Mouse (Mus musculus) cerebellum, adult 9-11 months (tissue): ENCODE measurements around the gene Sync.
A peak's percentile ranks its signal among the peaks of the same experiment; 100 is the strongest.

Experiments
- DNase-seq: peaks from one replicate; pipeline ENCODE4 v3.0.0; 2022

Gene Sync

DNA sequence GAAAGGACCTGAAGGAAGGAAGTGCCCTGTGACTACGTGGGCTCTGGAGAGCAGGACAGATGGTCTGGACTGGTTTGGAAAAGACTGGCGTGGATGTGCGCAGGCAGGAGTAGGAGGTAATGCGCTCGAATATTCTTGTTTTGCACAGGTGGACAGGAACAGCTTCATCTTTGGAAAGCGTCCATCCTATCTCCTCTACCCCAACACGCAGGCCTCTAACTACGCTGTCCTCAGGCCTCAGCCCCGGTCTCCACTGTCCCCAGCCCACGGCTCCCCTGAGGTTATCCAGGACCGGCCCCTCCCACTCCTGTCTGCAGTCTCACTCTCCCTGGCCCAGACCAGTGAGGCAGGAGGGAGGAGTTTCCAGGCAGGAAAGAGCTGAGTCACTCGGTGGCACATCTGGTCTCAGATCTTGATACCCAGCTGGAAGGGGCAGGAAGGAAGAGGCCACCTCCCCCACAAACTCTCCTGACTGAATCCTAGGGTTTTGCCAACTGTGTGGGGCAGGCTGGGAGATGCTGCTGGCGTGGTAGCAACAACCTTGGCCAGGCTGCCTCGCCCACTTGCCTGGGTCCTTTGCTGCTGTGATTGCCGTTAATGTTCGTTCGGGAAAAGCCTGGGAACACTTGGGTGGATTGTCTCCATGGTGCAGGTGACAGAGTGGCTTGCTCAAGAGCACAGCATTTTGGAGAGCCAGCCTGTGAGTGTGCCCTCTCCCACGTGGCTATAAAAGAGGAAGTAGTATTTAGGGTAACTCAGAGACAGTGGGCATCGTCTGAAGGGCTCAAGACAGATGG, 24.0 kb upstream of the Sync start:
- DNase-seq: peak; percentile 83

DNA sequence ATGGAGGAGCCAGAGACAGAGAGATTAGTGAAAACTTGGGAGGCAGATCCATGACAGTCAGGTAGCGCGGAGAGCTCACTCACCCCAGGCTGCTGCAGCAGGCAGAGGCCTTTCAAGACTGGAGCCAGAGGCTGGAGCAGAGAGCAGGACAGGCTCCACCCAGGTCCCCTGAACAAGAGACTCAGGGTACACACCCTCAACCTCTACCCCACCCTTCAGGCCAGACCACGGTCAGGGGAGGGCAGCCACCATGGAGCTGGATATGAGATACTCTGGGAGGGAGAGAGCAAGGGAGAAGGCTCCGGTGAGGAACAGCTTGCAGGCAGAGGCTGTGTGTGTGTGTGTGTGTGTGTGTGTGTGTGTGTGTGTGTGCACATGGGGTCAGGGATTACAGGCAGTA, 21.2 kb upstream of the Sync start:
- no peak for DNase-seq

DNA sequence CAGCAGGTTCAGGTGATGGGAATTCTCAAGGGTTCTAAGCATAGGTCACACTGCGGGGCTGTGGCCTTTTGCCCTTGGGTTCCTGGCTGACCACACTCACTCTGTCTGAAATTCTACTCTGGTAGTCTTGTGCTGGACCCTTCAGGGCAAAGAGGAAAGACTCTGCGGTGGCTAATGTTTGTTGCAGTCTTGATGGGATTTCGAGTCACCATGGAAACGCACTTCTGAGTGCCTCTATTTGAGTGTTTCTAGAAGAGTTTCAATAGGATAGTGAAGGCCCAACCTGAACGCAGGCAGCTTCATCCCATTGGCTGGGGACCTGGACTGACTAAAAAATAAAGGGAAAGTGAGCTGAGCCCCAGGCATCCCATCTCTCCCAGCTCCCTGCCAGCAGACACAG, 20.6 kb upstream of the Sync start:
- peak; percentile 11 for DNase-seq

DNA sequence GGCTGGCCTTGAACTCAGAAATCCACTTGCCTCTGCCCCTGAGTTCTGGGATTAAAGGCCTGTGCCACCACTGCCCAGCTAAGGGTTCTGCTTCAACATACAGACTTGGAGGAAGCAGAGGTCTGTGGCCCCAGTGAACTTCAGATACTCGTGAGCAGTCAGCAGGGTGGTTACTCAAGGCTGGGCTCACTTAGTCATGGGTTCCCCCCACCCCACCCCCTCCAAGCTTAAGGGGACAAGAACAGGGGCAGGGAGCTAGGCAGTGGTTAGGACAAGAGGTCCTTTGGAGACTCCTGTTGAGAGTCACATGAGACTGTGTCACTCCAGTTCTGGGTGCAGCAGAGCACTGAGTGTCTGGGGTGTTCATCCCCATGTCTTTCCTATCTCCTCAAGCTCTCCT, 18.7 kb upstream of the Sync start:
- no peak for DNase-seq

DNA sequence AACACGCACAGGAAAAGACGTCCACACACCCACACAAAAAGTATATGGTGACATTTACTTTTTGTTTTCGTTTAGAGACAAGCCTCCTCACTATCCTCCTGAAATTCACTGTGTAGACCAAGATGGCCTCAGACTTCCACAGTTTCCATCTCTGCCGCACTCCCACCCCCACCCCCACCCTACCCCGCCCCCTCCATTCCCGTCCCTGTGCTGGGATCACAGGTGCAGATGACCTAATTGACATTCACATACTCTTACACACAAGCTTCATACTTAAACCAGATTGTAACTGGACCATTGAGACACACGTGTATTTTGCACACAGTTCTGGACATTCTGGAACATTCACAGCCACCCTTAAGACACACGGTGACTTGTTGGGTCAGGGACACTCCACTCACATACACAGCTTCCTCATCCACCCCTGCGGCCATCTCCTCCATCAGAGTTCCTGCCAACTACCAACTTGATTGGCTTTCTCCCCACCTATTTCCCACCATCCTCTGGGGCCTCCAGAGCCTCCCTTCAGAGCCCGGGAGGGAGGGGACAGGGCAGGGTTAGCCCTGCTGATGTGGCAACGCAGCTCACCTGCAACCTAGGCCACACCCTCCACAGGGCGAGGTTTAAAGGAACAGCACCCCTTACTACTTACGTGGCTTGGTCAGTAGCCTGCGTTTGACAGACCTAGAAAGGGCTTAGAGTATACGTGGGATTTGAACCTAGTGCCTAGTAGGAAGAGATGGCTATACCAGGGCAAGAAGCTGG, 15.2 kb upstream of the Sync start:
- DNase-seq: peak; percentile 78

DNA sequence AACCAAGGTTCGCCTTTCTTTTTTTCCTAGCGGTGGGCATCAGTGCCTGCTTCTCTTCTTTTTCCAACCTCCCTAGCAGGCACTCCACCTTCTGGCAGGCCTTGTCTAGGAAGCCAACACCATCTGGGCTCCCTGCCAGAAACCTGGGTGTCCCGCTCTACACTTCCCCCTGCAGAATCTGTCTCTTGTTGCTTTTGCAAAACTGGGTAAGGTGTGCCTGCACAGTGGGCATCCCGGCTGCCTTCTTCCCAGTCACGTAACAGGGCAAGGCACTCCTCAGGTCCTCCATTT, 14.7 kb upstream of the Sync start:
- peak; percentile 95 for DNase-seq

DNA sequence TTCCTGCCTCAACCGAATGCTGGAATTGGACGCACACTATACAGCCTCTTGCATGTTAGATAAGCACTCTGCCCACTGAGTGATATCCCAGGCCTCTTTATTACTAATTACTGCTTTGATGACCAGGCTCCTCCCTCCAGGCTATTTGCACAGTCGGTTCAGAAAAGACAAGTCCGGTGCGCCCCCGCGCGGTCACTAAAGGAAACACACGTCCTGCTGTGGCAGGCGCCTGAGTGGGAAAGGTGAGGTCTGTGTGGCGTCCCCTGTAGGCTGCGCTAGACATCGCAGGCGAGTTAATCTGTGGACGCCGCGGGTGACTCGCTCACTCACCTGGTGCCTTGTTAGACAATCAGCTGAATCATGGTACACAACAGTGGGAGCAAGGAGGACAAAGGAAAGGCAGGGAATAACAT, 11.0 kb upstream of the Sync start:
- DNase-seq: peak; percentile 97

DNA sequence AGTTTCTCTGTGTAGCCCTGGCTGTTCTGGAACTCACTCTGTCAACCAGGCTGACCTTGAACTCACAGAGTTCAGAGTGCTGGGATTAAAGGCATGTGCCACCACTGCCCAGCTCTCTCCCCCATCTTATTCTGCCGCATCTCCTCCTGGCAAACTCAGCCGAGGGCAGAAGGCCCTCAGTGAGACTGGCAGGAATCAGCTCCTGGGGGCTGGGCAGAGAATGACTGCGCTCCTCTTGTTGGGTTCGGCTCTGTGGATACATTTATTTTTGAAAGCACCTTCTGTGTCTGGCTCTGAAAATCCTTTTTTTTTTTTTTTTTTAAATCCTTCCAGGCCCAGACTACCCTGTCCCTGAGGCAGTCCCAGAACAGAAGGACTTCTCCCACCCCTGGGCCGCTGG, 4.6 kb upstream of the Sync start:
- peak; percentile 21 for DNase-seq

DNA sequence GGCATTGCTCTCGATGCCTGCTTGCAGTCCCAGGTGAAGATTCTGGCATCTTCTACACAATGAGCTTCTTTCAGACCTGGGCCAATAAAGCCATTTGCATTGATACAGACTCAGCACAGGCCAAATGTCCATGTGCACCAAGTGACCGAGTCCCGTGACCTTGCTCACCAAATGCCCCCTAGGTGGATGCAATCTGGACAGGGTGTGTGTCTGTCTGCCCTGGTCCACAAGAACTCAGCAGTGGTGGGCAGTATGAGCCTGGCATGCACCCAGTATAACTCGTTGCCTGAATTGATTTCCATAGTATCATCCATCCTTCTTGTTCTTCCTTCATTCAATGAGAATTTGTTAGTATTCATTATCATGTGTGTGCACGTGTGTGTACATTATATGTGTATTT, 4.2 kb upstream of the Sync start:
- DNase-seq: peak; percentile 37

DNA sequence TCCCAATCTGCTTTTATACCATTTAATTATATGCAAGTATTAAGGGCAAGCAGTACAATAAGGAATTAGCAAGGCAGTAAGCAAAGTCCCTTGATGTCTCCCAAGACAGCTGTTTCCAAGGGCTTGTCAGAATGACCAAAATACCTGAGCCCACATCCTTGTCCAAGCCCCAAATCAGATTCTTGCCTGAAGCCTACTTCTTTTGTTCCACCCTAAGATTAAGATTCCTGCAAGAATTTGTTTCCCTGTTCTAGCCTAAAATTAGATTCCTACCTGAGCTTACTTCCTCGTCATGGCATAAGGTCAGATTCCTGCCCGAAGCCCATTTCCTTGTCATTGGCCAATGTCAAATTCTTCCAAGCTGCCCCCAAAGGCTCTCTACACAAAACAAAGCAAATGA, 2.7 kb upstream of the Sync start:
- no peak for DNase-seq

DNA sequence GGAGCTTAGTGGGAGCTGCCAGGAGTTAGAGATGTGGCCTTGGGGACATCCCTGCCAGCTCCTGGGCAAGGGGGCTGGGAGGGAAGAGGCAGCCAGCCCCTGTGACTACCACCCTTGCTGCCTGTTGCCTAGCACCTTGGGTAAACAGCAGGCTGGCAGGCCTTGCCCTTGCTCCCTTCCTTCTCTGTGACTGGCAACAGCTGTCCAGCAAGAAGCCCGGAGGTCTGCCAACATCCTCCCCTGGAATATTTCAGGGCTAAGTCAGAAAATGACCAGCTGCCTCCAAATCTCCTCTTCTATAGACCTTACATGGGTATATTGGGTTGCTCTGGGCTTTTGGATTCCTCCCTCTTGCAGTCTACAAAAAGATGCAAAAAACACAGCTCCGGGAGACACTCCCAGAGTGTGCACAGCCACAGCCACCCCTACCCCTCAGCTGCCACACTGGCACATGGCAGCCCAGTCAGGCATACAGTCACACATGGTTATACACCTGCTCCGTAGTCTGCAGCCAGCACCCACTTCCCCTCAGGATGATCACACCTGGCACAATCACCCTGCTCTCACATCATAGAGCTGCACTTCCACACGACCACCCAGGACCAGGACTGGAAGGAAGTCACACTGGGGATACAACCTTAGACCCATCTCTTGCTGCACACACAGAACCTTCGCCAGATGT, 1.3 kb upstream of the Sync start:
- DNase-seq: peak; percentile 14

DNA sequence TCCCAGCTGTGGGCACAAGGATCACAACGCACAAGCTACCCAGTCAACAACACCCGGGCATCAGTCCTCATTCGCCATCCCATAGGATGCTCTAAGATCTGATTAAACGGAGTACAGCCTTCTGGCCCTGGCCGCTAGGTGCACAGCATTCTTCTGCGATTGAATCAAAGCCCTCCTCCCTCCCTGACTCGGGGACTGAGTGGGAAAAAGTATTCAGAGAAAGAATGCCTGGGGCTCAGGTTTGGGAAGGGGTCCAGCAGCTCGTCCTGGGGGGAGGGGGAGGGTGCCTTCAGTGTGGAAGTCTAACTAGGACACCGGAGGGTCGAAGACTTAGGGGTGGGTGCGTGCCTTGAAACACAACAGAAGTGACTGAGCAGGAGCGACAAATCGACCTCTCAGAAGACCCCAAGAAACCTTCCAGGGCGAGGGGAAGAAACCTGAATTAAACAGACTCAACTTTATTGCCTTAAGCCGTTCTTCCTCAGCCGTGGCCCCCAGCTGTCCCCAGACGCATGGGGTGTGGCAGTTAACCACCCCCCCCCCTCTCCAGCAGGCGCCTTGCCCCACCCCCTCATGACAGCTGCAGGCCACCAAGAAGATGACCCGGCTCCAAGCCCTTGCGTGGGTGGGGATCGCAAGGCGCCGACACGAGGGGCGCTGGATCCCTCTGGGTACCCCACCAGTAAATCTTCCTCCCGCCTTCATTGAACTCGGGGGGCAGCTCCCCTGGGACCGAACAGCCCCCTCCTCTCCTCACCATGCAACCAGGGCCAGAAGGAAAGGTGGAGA, 540 bp upstream of the Sync start:
- peak; percentile 27 for DNase-seq

DNA sequence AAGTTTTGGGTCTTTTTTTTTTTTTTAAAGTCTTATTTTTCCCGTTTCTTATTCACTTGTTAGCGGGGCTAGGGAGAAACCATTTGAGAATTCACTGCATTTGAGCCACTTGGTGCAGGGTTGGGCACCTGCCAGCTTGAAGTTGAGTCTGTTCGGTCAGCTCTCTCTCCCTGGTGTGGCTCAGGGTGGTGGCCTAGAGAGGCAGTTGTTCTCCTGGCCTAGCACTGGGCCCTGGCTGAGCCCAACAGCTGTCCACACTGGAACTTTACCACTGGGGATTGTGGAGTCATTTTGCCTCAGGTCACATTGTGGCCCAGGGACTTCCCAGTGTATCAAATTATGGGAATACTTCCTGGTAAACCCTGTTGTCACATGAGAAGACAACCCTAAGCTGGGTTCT, 650 bp downstream of the Sync start:
- peak; percentile 16 for DNase-seq

DNA sequence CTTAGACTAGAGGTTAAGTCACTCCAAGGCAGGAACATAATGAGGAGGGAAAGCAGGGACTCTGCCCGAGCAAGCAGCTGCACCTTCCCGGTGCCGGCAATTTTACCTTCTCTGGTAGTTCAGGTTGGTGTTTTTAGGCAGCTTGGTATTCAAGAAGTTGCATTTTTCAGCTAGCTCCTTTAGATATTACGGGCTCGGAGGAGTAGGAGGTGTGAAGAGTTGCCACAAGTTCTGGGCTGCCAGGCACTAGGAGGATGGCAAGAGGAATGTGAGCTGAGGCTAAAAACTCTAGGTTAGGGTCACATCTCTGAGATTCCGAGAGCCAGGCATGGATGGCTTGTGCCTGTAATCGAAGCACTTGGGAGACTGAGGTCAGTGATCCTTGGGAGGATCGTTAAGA, 2.3 kb downstream of the Sync start:
- no peak for DNase-seq

DNA sequence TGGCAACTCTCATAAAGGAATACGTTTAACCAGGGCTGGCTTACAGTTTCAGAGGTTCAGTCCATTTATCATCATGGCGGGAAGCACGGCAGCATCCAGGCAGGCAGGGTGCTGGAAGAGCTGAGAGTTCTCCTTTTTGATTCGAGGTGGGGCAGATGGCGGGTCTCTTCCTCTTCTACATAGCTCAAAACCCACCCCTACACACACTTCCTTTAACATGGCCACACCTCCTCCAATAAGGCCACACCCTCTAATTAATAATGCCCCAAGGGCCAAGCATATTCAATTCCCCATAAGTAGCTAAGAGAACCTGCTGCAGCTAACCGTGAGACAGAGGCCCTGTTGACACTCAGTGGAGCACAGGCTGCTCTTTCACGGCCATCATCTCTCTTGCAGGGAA, 5.4 kb downstream of the Sync start:
- DNase-seq: no peak

DNA sequence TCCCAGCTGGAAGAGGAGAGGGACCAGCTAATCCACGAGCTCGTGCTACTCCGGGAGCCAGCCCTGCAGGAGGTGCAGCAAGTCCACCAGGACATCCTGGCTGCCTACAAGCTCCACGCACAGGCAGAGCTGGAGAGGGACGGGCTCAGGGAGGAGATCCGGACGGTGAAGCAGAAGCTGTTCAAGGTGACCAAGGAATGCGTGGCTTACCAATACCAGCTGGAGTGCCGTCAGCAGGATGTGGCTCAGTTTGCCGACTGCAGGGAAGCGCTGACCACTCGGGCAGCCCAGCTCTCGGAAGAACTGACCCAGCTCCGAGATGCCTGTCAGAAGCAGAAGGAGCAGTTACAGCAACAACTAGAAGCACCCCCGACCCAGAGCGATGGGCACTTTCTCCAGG, 6.3 kb downstream of the Sync start:
- DNase-seq: no peak

DNA sequence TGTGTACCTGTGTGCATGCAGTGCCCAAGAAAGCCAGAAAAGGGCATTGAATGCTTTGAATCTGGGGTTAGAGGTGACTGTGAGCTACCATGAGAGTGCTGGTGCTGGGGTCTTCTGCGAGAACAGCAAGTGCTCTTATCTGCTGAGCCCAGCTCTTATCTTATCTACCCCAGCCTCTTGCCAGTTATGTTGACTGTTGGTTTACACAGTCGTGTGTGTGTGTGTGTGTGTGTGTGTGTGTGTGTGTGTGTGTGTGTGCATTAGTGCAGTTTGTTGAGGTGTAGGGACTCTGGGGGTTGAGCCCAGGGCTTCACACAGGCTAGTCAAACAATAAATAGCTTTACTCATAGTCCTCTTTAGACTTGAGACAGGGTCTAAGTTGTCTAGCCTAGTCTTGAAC, 7.8 kb downstream of the Sync start:
- DNase-seq: no peak

DNA sequence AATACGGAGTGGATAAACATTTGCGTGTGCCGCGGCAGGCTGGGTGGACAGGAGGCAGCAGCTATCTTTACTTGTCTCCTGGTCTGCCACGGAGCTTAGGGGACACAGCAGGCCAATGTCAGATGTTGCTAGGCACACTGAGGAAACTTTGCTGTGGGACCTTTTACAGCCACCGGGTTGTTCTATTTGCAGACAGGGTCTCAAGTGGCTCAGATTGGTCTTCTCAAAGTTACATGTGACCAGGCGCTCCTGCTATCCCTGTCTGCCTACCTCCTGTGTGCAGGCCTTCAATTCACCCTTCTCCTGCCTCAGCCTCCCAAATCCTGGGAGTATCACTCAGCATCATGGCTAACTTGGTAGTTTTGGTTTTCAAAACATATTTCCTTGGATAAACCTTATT, 8.6 kb downstream of the Sync start:
- no peak for DNase-seq

DNA sequence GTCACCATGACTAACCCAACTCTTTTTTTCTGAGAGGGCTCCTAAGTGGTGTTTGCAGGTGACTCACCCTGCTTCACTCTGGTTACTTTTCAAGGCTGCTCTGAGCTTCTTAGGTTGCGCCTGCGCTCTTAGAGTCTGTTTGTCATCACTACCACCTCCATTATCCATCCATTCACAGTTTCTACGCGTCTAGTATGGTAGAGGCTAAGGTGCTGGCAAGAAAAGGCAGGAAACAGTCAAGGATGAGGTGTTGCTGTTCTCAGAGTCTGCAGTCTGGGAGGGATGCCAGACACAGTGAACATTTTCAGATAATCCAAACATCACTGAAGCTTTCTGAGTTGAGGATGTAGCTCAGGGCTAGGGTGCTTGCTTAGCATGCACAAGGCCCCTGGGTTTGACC, 10.3 kb downstream of the Sync start:
- DNase-seq: no peak

DNA sequence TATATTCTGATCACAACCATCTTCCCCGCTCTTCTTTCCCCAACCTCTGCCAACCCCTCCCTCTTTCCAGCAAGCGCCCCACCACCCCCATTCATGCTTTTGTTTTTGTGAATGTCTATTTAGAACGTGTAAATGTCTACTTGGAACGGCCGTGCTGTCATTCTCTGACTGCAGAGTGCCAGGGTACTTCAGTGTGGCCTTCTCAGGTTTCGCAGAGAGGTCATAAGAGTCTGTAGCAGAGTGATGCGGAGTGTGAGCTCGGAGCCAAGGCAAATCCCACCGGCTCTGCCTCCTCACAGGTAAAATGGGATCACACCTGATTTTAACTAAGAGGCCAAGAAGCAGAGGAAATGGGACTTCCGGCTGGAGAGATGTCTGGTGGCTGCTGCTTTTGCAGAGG, 11.7 kb downstream of the Sync start:
- no peak for DNase-seq

DNA sequence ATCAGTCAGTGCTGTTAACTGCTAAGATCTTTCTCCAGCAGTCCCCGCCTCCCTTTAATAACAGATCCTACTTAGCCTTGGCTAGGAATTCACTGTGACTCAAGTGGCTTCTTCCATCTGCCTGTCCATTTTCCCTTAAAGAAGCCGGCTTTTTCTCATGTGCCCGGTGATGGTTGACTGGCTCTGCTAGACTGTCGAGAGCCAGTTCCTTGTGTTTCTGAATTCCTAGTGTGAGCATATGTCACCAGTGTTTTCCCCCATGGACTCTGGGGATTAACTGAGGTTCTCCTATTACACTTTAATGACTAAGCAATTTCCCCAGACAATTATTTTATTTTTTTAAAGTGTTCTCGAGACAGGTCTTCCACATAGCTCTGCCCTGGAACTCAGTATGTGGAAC, 16.0 kb downstream of the Sync start:
- DNase-seq: no peak

DNA sequence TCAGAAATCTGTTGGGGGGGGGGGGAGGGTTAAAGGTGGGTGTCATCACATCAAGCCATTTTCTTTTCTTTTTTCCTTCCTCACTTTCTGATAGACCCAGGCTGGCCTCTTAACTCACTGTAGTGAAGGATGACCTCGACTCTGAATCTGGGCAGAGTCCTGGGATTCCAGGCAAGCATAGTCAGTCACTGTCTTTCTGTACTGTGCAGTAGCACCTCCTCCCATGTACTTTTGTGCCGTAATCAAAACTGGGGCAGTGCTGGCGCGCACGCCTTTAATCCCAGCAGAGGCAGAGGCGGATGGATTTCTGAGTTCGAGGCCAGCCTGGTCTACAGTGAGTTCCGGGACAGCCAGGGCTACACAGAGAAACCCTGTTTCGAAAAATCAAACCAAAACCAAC, 16.4 kb downstream of the Sync start:
- no peak for DNase-seq

DNA sequence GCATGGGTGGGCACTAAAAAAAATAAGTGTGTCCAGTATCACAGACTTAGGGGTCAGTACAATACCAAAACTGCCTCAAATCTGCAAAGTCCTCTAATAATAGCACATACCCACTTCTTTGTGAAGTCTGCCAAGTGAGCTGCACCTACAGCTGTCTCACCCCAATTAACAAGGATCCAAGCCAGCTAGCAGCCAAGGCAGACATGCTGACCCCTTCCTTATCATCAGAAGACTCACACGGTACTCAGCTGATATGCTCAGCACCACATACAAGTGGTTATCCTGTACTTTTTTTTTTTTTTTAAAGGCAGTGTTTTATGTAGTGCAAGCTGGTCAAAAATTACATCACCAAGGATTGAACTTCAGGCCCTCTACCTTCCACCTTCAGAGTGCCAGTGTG, 16.9 kb downstream of the Sync start:
- DNase-seq: no peak

DNA sequence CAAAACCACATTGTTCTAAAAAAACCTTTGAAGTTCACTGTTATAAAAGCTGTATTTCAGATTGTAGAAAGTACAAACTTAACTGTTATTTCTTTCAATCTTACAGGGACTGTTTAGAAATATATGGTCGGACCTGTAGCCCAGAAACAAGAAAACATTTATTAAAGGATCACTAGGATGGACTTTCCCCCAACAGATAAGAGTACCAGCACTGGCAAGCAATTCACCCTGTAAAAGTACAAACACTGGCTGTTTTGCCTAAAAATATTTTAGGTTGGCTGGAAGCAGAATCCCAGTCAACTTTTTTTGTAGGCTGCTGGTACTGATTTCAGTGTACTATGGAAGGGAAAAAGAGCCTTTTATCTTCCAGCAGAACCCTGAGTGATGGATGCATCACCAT, 20.5 kb downstream of the Sync start:
- DNase-seq: no peak
